Mouse (Mus musculus) brown adipose tissue, adult 24 weeks (tissue): Measurements from ENCODE around the gene Olfr1367. TPM values are rescaled to one million over a fixed set of nuclear protein-coding genes. Genes with fewer than 3 reads are reported as not detected.
A peak's percentile ranks its signal among the peaks of the same experiment; 100 is the strongest.
"Not testable (repeated sequence)": the region's sequence is repeated elsewhere in the genome, so short reads cannot be mapped to it uniquely, and the experiment has no call there.

ENCODE experiments used
- H3K27ac ChIP-seq: fragments of 200-500 bp; replicated peaks from 2 replicates; pipeline ENCODE4 v1.5.1; 2012; ENCODE audit warnings: low read depth, mild to moderate bottlenecking, low read length
- H3K4me1 ChIP-seq: fragments of 200-500 bp; 2 replicates; pipeline ENCODE4 v1.6.1; 2012; ENCODE audit warnings: low read length, mixed read lengths; ENCODE audit not compliant: control insufficient read depth, insufficient read depth, insufficient read length
- H3K4me3 ChIP-seq: fragments of 200-500 bp; 2 replicates; pipeline ENCODE4 v1.5.1; 2012; ENCODE audit warnings: low read depth, mild to moderate bottlenecking, low read length, moderate library complexity; ENCODE audit not compliant: insufficient read depth
- polyA plus RNA-seq: library from polyadenylated mRNA; stranded (reverse); fragments of >200 nt; gene quantifications from 2 replicates; pipeline ENCODE4 v1.2.4, GENCODE M21; 2012; ENCODE audit not compliant: missing spikeins, insufficient read depth, insufficient read length

Gene Olfr1367
- polyA plus RNA-seq, 1 experiment = not detected

- peaks cover 3% of the 10 kb centered on the region; the same call in 1 of the 2 replicates for H3K4me1 ChIP-seq
- H3K4me3 ChIP-seq = peak within 1 kb of the TSS; percentile 86
- H3K27ac ChIP-seq = peak within 1 kb of the TSS; percentile 32; the same call in 1 of the 2 replicates
Observed at GRCm38 (mm10) chr13:21362621-21363248, 16.0 kb downstream of the Olfr1367 start, which contains the start of gene Zscan12. Gene Zscan12, plus strand, starts transcription at chr13:21362820.

GRCm38 (mm10) chr13:21363719-21364118 lies 17.0 kb downstream of the Olfr1367 start:
- Histone ChIP-seq H3K27ac (no peak overlapping the region), H3K4me3 (0 out of 2 replicates have a peak overlapping the region, but pooled peaks have one; percentile 7), H3K4me1 (peaks cover 3% of the 10 kb centered on the region; the same call in 1 of the 2 replicates)

GRCm38 (mm10) chr13:21366635-21367034 lies 19.9 kb downstream of the Olfr1367 start:
- Histone ChIP-seq H3K4me3 (no peak overlapping the region), H3K4me1 (peaks cover 3% of the 10 kb centered on the region; the same call in 1 of the 2 replicates), H3K27ac (no peak overlapping the region)

GRCm38 (mm10) chr13:21372700-21373099 lies 26.0 kb downstream of the Olfr1367 start:
- no peak overlapping the region for H3K4me3 ChIP-seq
- no peaks in the 10 kb centered on the region for H3K4me1 ChIP-seq
- H3K27ac ChIP-seq = no peak overlapping the region

GRCm38 (mm10) chr13:21377773-21378172 lies 31.1 kb downstream of the Olfr1367 start:
- Histone ChIP-seq H3K27ac (no peak overlapping the region), H3K4me3 (no peak overlapping the region), H3K4me1 (no peaks in the 10 kb centered on the region)

- Histone ChIP-seq H3K27ac (peak overlapping the region; percentile 79; the same call in 1 of the 2 replicates), H3K4me3 (no peak overlapping the region), H3K4me1 (peaks cover 8% of the 10 kb centered on the region)
Observed at GRCm38 (mm10) chr13:21395211-21395610, 48.5 kb downstream of the Olfr1367 start.

GRCm38 (mm10) chr13:21395623-21396022 lies 48.9 kb downstream of the Olfr1367 start:
- Histone ChIP-seq H3K4me3 (no peak overlapping the region), H3K27ac (peak overlapping the region; percentile 79), H3K4me1 (peaks cover 8% of the 10 kb centered on the region)

GRCm38 (mm10) chr13:21396048-21396447 lies 49.3 kb downstream of the Olfr1367 start:
- not testable (repeated sequence) for H3K4me3 ChIP-seq, H3K4me1 ChIP-seq
- 0 out of 2 replicates have a peak overlapping the region, but pooled peaks have one; percentile 79 for H3K27ac ChIP-seq

- Histone ChIP-seq H3K27ac (no peak overlapping the region), H3K4me1 (peaks cover 8% of the 10 kb centered on the region), H3K4me3 (no peak overlapping the region)
Observed at GRCm38 (mm10) chr13:21397486-21397885, 50.8 kb downstream of the Olfr1367 start.

Other genes with a start within 250 kb of the Olfr1367 start
- gene Olfr1369-ps1, start 235.4 kb upstream of the Olfr1367 start, polyA plus RNA-seq = not detected in 2 replicates
- not detected in 2 replicates for gene Olfr263, start 217.3 kb upstream of the Olfr1367 start, polyA plus RNA-seq
- gene Olfr1368, start 201.0 kb upstream of the Olfr1367 start, polyA plus RNA-seq = not detected in 2 replicates
- gene Trim27, start 167.5 kb upstream of the Olfr1367 start, polyA plus RNA-seq = 9.1 and 14.4 TPM in 2 replicates
- gene Gpx5, start 54.2 kb upstream of the Olfr1367 start, polyA plus RNA-seq = not detected in 2 replicates
- gene Gpx6, start 34.8 kb upstream of the Olfr1367 start, polyA plus RNA-seq = not detected in 2 replicates
- gene Zscan12, start 15.9 kb downstream of the Olfr1367 start, polyA plus RNA-seq = 2.5 and 3.3 TPM in 2 replicates
- gene Zkscan3, start 55.8 kb downstream of the Olfr1367 start, polyA plus RNA-seq = 22.9 and 36.8 TPM in 2 replicates
- 0.42 TPM in 1 of 2 replicates, not detected in the other for gene Pgbd1, start 94.1 kb downstream of the Olfr1367 start, polyA plus RNA-seq
- 16.1 and 18.3 TPM in 2 replicates for gene Zscan26, start 106.8 kb downstream of the Olfr1367 start, polyA plus RNA-seq
- 1.3 and 2.5 TPM in 2 replicates for gene Nkapl, start 121.6 kb downstream of the Olfr1367 start, polyA plus RNA-seq
- 1.7 and 2.2 TPM in 2 replicates for gene Zkscan4, start 132.0 kb downstream of the Olfr1367 start, polyA plus RNA-seq
- gene Gm10065, start 132.5 kb downstream of the Olfr1367 start, polyA plus RNA-seq = not detected in 2 replicates
- gene AK157302, start 148.3 kb downstream of the Olfr1367 start, polyA plus RNA-seq = 1.6 TPM in 1 of 2 replicates, not detected in the other
- 124 and 176 TPM in 2 replicates for gene Gm11273, start 154.5 kb downstream of the Olfr1367 start, polyA plus RNA-seq
- gene Zkscan8, start 184.2 kb downstream of the Olfr1367 start, polyA plus RNA-seq = 6.0 and 6.4 TPM in 2 replicates
- not detected in 2 replicates for gene Olfr1366, start 195.9 kb downstream of the Olfr1367 start, polyA plus RNA-seq
- gene Olfr1535, start 213.0 kb downstream of the Olfr1367 start, polyA plus RNA-seq = not detected in 2 replicates
- gene Olfr1364, start 234.8 kb downstream of the Olfr1367 start, polyA plus RNA-seq = not detected in 2 replicates